Mouse (Mus musculus): ENCODE data around the gene Trim16.

Trim16 gene

GRCm38 (mm10) chr11:62883407-62883806 is 63.4 kb downstream of the Trim16 start:
- H3K4me1 ChIP-seq (replicated peaks; ENCODE audit: low read depth, low read length) = peaks cover 29% of the 10 kb centered on the region
- no peaks in the 10 kb centered on the region for H3K27me3 ChIP-seq (ENCODE audit: insufficient read depth, low read length)
- TF ChIP-seq POU5F1 (IDR thresholded peaks at IDR 0.05; ENCODE audit: borderline replicate concordance, low read length) = no peak
- no peak for TF ChIP-seq NANOG (IDR thresholded peaks at IDR 0.05; ENCODE audit: borderline replicate concordance, low read length)
- TF ChIP-seq CTCF (conservative IDR thresholded peaks at IDR 0.05; ENCODE audit: low read length) = no peak
- H3K36me3 ChIP-seq (ENCODE audit: insufficient read depth, low read length) = peaks cover 59% of the 10 kb centered on the region
- H3K9me3 ChIP-seq (ENCODE audit: low read length) = no peaks in the 10 kb centered on the region
- H3K4me3 ChIP-seq (replicated peaks; ENCODE audit: low read length) = no peak overlapping the region

DNA sequence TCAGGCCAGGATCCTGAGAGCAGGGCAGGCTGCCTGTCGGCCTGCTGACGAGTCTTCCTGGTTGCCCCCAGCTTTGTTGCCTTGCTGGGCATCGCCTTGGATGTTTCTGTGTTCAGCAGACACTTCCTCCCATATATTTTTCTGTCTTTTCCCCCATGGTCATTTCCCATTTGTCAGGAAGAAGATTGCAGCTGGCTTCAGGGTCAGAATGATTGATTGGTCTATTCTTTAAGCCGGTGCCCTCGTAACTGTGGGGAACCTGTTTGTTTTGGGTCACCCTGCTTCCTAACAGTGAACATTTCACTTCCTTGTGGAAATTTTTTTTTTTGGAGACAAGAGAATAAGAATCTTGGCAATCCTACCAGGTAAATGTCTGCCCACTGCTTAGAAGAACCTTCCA is 65.3 kb downstream of the Trim16 start:
- H3K9me3 ChIP-seq (ENCODE audit: low read length) = no peaks in the 10 kb centered on the region
- peaks cover 78% of the 10 kb centered on the region for H3K36me3 ChIP-seq (ENCODE audit: insufficient read depth, low read length)
- H3K4me1 ChIP-seq (replicated peaks; ENCODE audit: low read depth, low read length) = peaks cover 23% of the 10 kb centered on the region
- TF ChIP-seq CTCF (conservative IDR thresholded peaks at IDR 0.05; ENCODE audit: low read length) = no peak
- no peak for TF ChIP-seq NANOG (IDR thresholded peaks at IDR 0.05; ENCODE audit: borderline replicate concordance, low read length)
- TF ChIP-seq POU5F1 (IDR thresholded peaks at IDR 0.05; ENCODE audit: borderline replicate concordance, low read length) = no peak
- H3K27me3 ChIP-seq (ENCODE audit: insufficient read depth, low read length) = no peaks in the 10 kb centered on the region
- H3K4me3 ChIP-seq (replicated peaks; ENCODE audit: low read length) = no peak overlapping the region

- TF ChIP-seq POU5F1 (IDR thresholded peaks at IDR 0.05; ENCODE audit: borderline replicate concordance, low read length) (no peak), CTCF (conservative IDR thresholded peaks at IDR 0.05; ENCODE audit: low read length) (no peak), NANOG (IDR thresholded peaks at IDR 0.05; ENCODE audit: borderline replicate concordance, low read length) (no peak)
- H3K27me3 ChIP-seq (ENCODE audit: insufficient read depth, low read length) = no peaks in the 10 kb centered on the region
- H3K36me3 ChIP-seq (ENCODE audit: insufficient read depth, low read length) = peaks cover 95% of the 10 kb centered on the region
- H3K9me3 ChIP-seq (ENCODE audit: low read length) = no peaks in the 10 kb centered on the region
- H3K4me1 ChIP-seq (replicated peaks; ENCODE audit: low read depth, low read length) = peaks cover 19% of the 10 kb centered on the region
- no peak overlapping the region for H3K4me3 ChIP-seq (replicated peaks; ENCODE audit: low read length)
These were observed 70.8 kb downstream of the Trim16 start for GRCm38 (mm10) chr11:62890796-62891195.

DNA sequence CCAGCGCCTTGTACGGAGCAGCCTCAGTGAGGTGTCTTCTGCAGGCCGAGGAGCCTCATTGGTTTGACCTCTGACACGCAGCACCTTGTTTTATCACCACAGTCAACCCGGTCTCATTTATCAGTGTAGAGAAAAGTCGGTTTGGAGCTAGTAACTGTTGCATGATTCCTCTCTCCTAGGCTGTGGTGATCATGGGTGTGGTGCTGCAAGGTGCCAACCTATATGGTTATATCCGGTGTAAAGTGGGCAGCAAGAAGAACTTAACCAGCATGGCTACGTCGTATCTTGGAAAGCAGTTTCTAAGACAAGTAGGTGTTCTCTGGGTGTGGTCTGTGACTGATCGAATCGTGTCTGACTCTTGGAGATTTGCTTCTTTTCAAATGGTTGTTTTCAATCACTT is 71.7 kb downstream of the Trim16 start:
- TF ChIP-seq POU5F1 (IDR thresholded peaks at IDR 0.05; ENCODE audit: borderline replicate concordance, low read length) (no peak), NANOG (IDR thresholded peaks at IDR 0.05; ENCODE audit: borderline replicate concordance, low read length) (no peak), CTCF (conservative IDR thresholded peaks at IDR 0.05; ENCODE audit: low read length) (no peak)
- no peaks in the 10 kb centered on the region for H3K27me3 ChIP-seq (ENCODE audit: insufficient read depth, low read length)
- H3K9me3 ChIP-seq (ENCODE audit: low read length) = no peaks in the 10 kb centered on the region
- no peak overlapping the region for H3K4me3 ChIP-seq (replicated peaks; ENCODE audit: low read length)
- H3K4me1 ChIP-seq (replicated peaks; ENCODE audit: low read depth, low read length) = peaks cover 19% of the 10 kb centered on the region
- H3K36me3 ChIP-seq (ENCODE audit: insufficient read depth, low read length) = peaks cover 95% of the 10 kb centered on the region

Data from E14TG2a.4 (cell line).